Mouse (Mus musculus) limb, embryonic 10.5 days (tissue): ENCODE results near the gene Shtn1. TPM values are rescaled to one million over a fixed set of nuclear protein-coding genes. Genes with fewer than 3 reads are reported as not detected.
A peak's percentile ranks its signal among the peaks of the same experiment; 100 is the strongest.

Experiments
- DNase-seq: peaks from one replicate; pipeline ENCODE4 v3.0.0-alpha.2; 2017; ENCODE audit warnings: low spot score
- H3K27ac ChIP-seq: fragments of 300-500 bp; sonication (generic); 2 replicates; pipeline ENCODE4 v1.5.1; 2016; ENCODE audit warnings: mild to moderate bottlenecking
- H3K27me3 ChIP-seq: fragments of 300-500 bp; sonication (generic); 2 replicates; pipeline ENCODE4 v1.6.1; 2016; ENCODE audit warnings: low read depth, mild to moderate bottlenecking; ENCODE audit not compliant: poor library complexity, severe bottlenecking
- H3K36me3 ChIP-seq: fragments of 300-500 bp; sonication (generic); 2 replicates; pipeline ENCODE4 v1.6.1; 2016; ENCODE audit warnings: mild to moderate bottlenecking, moderate library complexity
- H3K4me1 ChIP-seq: fragments of 300-500 bp; sonication (generic); 2 replicates; pipeline ENCODE4 v1.6.1; 2016
- H3K4me3 ChIP-seq: fragments of 300-500 bp; sonication (generic); 2 replicates; pipeline ENCODE4 v1.5.1; 2016; ENCODE audit warnings: mild to moderate bottlenecking, moderate library complexity
- H3K9me3 ChIP-seq: fragments of 300-500 bp; sonication (generic); replicated peaks from 2 replicates; pipeline ENCODE4 v1.6.1; 2016; ENCODE audit warnings: mild to moderate bottlenecking
- WGBS: fragments of 180-500 bp; shearing (Covaris S2); methylation state at CpG from one replicate; pipeline ENCODE4 v1.1.7; 2016; 5-methylcytosine and 5-hydroxymethylcytosine counted together
- polyA plus RNA-seq: library from polyadenylated mRNA; unstranded; fragments of >200 nt; fragmentation: Nextera tagmentation; extraction: Ambion mirVana; gene quantifications from 2 replicates; pipeline ENCODE4 v1.2.1, GENCODE M21; 2016

Shtn1 gene
- polyA plus RNA-seq, 1 experiment from 2014 or later = 0.28 TPM

DNA sequence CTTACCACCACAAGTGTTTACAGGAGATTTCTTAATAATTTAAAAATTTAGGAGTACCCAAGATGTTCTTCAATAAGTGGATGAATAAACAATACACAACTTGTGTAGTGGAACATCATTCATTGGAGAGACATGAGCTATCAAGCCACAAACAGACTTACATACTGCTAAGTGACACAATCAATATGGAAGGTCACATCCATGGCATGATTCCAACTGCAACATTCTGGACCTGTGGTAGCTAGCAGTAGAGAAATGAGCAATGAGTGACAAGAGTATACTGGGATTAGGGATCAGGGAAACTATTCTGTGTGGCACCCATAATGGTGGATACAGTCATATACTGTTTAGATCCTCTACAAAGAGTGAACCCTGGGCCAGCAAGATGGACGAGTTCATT lies 8.2 kb downstream of the Shtn1 start:
- Histone ChIP-seq H3K27me3 (peaks cover 6% of the 10 kb centered on the region; the same call in 1 of the 2 replicates), H3K4me1 (no peaks in the 10 kb centered on the region), H3K27ac (no peak overlapping the region), H3K36me3 (no peaks in the 10 kb centered on the region), H3K4me3 (no peak overlapping the region), H3K9me3 (no peaks in the 10 kb centered on the region)
- DNase-seq = no peak
- WGBS = 52% methylated on average over 1 of the region's 1 CpGs

DNA sequence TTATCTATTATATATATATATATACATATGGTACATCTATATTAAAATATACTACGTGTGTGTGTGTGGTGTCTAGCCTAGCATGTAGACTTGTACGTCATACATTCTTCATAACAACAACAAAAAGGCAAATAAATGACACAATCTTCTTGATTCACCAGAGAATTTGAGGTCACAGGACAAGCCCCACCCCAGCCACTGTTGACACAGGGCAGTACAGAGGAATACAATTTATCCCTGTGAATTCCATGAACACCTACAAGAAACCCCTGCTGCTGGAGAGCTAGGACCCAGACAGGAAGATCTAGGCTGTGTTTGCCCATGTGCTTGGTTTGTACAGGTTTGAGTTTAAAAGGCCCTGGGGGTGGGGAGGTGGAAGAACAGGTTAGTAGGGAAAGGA lies 9.2 kb downstream of the Shtn1 start:
- H3K4me1 ChIP-seq = no peaks in the 10 kb centered on the region
- H3K27me3 ChIP-seq = no peaks in the 10 kb centered on the region
- H3K4me3 ChIP-seq = no peak overlapping the region
- WGBS = 90% methylated on average over 2 of the region's 2 CpGs
- no peak overlapping the region for H3K27ac ChIP-seq
- no peak for DNase-seq
- no peaks in the 10 kb centered on the region for H3K36me3 ChIP-seq
- no peaks in the 10 kb centered on the region for H3K9me3 ChIP-seq

DNA sequence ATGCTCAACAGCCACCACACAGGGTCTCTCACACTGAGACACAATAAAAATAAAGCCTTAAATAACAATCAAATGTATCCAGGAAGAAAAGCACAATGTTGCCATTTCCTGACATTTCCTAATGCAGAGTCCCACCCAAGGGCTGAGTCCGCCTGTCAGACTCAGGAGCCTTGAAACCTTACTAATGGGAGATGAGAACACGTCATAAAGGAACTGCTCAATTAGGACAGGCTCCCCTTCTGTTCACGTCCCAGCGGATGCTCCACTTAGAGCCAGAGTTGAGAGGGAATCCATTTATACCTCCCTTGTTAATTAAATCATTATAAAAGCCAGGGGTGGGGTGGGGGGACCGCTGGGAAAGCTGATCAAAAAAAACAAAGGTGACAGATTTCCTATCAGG lies 9.8 kb downstream of the Shtn1 start:
- H3K4me3 ChIP-seq = no peak overlapping the region
- no peak for DNase-seq
- H3K27ac ChIP-seq = no peak overlapping the region
- no peaks in the 10 kb centered on the region for H3K4me1 ChIP-seq
- no peaks in the 10 kb centered on the region for H3K27me3 ChIP-seq
- H3K9me3 ChIP-seq = no peaks in the 10 kb centered on the region
- WGBS = 62% methylated on average over 5 of the region's 5 CpGs
- H3K36me3 ChIP-seq = no peaks in the 10 kb centered on the region

DNA sequence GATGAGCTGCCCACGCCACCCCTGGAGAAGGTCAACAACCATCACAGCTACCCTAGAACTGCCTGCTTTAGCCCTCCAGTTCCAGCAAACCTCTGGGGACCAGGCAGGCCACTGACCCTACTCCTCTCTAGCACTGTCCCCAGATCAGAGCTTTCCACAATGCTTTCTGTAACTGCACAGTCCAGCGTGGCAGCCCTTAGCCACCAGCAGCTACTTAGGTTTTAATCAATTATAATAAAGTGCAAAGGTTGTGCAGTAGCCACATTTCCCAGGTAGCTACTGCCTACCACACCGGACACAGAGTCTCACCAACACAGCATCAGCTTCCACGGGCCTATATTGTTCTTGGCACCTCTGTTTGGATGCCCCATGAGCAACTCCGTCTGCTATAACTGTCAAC lies 11.3 kb downstream of the Shtn1 start:
- no peaks in the 10 kb centered on the region for H3K36me3 ChIP-seq
- H3K9me3 ChIP-seq = no peaks in the 10 kb centered on the region
- H3K27me3 ChIP-seq = no peaks in the 10 kb centered on the region
- H3K27ac ChIP-seq = no peak overlapping the region
- no peak for DNase-seq
- no peaks in the 10 kb centered on the region for H3K4me1 ChIP-seq
- no peak overlapping the region for H3K4me3 ChIP-seq
- WGBS = 92% methylated on average over 5 of the region's 5 CpGs

DNA sequence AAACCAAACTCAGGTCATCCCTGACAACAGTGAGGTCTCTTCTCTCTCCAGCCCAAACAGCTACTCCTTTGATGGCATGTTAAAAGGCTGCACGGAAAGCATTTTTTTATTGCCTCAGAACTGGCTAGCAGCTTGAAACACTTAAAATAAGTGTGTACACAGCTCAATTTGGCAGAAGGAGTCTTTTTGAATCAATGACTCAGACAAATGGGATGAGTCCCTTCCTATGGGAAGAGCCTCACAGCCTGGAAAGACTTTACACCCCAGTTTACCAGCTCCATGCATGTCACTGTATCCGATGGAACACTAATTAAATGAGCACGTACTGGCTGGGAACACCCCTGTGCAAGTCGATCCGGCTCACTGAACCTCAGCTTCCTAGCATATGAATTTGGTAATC lies 12.3 kb downstream of the Shtn1 start:
- WGBS = 89% methylated on average over 5 of the region's 5 CpGs

DNA sequence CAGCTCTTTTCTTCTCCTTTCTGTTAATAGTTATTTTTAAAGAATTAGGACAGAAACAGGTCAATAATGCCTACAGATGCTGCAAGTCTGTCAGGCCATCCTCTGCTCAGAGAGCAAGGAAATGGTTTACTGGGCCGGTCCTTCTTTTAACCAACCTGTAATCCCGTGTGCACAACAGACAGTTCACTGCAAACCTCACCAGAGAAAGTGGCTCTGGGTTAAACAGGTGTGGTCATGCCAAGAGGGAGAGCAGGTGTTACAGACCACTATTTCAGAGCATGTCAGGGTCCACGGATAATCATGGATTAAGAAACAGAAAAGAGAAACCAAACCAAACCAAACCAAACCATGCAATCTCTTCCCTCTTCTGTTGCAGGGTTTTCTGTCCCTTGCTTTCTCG lies 17.8 kb downstream of the Shtn1 start:
- Histone ChIP-seq H3K36me3 (no peaks in the 10 kb centered on the region), H3K9me3 (no peaks in the 10 kb centered on the region), H3K27me3 (no peaks in the 10 kb centered on the region), H3K27ac (no peak overlapping the region), H3K4me1 (peaks cover 13% of the 10 kb centered on the region), H3K4me3 (no peak overlapping the region)
- WGBS = 81% methylated on average over 4 of the region's 4 CpGs
- no peak for DNase-seq

More for the DNA sequence above, 12.3 kb downstream of the Shtn1 start:
- DNase-seq = no peak
- H3K4me3 ChIP-seq = no peak overlapping the region
- H3K9me3 ChIP-seq = no peaks in the 10 kb centered on the region
- no peak overlapping the region for H3K27ac ChIP-seq
- no peaks in the 10 kb centered on the region for H3K36me3 ChIP-seq
- no peaks in the 10 kb centered on the region for H3K4me1 ChIP-seq
- H3K27me3 ChIP-seq = no peaks in the 10 kb centered on the region

DNA sequence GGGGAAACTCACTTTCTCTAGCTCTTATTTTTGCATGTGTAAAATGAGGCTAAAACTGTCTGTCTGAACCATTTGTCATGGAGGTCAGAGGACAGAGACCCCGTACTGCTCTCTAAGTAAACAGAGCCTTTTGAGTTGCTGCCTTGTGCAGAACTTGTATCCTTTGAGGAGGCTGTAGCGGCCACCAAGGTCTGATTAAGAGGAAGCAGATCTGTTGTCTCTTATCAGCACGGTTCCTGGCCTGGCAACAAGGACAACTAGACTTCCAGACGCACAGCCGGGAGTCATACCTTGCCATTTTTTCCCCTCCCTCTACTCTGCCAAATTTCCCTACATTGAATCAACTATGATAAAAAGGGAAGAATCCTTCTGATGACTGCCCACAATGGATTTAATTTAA lies 18.5 kb downstream of the Shtn1 start:
- Histone ChIP-seq H3K27ac (no peak overlapping the region), H3K36me3 (no peaks in the 10 kb centered on the region), H3K27me3 (no peaks in the 10 kb centered on the region), H3K4me1 (peaks cover 20% of the 10 kb centered on the region), H3K9me3 (no peaks in the 10 kb centered on the region), H3K4me3 (no peak overlapping the region)
- no peak for DNase-seq
- WGBS = 43% methylated on average over 5 of the region's 5 CpGs

DNA sequence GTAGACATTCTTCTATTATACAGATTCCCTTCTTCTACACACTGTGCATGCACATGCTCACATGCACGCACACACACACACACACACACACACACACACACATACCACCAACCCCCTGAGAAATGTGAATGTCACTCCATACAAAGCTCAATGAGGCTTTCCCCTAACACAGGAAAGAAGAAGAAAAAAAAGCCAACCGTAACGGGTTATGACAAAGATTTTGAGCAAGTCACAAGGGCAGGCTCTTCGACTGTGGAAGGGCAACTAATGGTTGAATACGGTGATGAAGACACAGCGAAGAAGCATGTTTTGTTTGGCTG lies 21.3 kb downstream of the Shtn1 start:
- Histone ChIP-seq H3K9me3 (no peaks in the 10 kb centered on the region), H3K27ac (no peak overlapping the region), H3K4me1 (peaks cover 28% of the 10 kb centered on the region), H3K27me3 (no peaks in the 10 kb centered on the region), H3K36me3 (no peaks in the 10 kb centered on the region), H3K4me3 (no peak overlapping the region)
- no peak for DNase-seq
- WGBS = 94% methylated on average over 6 of the region's 6 CpGs

DNA sequence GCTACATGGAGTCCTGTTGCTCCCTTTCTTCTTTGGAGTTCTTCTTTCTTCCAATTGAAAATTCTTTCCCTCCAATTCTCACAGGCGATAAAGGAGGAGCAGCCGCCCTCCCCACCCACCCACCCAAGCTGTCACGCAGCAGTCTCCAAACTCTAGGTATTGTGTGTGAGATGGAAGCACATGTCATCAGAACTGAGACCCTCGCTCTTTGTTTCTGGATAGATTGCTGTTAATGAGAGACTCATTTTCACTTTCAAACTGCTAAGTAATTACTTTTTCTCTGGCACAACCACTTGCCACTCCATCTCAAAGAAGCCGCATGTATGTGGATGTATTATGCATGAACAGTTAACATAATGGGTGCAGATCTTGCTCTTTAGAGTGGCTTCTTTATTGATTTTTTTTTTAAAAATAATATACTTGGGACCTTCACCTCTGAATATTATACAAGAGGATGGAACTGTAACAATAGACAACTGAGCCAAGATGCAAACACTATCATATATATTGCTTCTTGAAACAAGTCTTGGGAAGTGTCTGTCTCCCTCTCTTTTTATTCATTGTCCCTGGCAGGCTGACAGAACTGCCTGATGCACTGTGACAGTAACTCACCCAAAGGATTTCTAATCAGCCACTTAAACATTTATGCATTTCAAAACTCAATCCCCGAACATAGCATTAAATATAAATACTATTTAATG lies 21.8 kb downstream of the Shtn1 start:
- Histone ChIP-seq H3K4me3 (no peak overlapping the region), H3K27me3 (no peaks in the 10 kb centered on the region), H3K36me3 (no peaks in the 10 kb centered on the region), H3K9me3 (no peaks in the 10 kb centered on the region), H3K4me1 (peaks cover 28% of the 10 kb centered on the region), H3K27ac (no peak overlapping the region)
- WGBS = 94% methylated on average over 6 of the region's 6 CpGs
- no peak for DNase-seq

DNA sequence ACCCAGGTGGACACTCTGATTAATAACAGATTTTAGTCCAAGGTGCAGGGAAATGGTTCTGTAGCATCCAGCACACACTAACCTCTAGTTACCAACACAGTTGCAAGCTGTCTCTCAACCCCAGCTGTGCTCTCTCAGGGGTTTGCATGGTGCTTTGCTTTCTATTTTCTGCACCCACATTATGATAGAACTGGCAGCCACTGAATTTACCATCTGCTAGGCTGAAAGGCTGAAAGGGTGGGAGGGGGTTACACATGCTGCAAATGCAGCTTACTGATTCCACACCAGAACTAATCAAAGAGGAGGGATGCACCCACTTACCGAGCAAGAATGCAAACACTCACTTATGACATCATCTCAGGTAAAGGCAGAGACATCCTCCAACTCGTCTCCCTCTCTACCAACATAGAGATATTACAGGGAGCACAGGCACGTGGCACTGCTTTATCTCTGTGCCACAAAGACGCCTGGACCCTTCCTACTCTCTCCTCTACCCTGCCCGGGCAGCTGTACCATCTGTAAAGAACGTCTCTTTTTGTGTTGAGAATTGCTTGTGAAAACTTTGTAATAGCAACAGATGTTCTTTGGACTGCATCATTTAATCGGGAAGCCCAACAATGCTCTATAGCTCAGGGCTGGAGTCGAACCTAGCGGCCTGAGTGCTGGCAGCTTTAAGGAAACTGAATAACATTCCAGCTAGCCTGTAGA lies 23.0 kb downstream of the Shtn1 start:
- Histone ChIP-seq H3K27ac (peak overlapping the region; percentile 7; the same call in 1 of the 2 replicates), H3K4me1 (peaks cover 25% of the 10 kb centered on the region), H3K27me3 (no peaks in the 10 kb centered on the region), H3K4me3 (no peak overlapping the region), H3K9me3 (no peaks in the 10 kb centered on the region), H3K36me3 (no peaks in the 10 kb centered on the region)
- DNase-seq = no peak
- WGBS = 84% methylated on average over 9 of the region's 9 CpGs

DNA sequence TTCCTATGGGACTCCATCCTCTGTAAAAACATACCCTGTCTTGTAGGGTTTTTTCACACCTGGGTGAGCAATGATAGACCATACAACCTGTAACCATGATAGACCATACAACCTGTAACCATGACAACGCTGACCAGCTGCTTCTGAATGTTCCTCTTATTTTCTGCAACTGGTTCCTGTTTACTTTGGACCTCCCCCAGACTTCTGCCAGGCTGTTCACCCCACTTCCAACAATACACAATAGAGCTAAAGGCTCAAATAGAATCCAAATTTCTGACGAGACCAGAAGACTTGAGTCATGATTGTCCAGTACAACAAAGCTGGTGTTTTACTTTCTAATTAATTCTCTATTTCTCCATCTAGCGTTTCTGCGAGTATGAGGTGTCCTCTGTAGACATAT lies 23.8 kb downstream of the Shtn1 start:
- Histone ChIP-seq H3K36me3 (no peaks in the 10 kb centered on the region), H3K4me3 (no peak overlapping the region), H3K4me1 (peaks cover 20% of the 10 kb centered on the region), H3K27ac (0 out of 2 replicates have a peak overlapping the region, but pooled peaks have one; percentile 7), H3K9me3 (no peaks in the 10 kb centered on the region), H3K27me3 (no peaks in the 10 kb centered on the region)
- WGBS = 82% methylated on average over 4 of the region's 4 CpGs
- no peak for DNase-seq

DNA sequence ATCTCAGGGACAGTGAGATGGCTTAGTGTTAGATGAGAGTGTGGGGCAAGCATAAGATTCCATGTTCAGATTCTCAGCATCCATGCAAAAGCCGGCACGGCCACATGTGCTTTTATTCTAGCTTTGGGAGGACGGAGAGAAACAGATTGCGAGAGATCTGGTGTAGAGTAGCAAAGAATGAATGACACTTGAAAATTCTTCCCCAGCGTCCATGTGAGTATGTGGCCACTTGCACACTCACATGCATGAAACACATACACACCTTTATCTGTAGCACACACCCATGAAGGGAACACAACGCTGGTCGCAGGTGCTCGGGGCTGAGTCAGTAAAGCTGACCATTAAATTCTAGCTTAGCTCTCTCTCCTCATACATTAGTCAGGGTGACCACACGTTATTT lies 24.3 kb downstream of the Shtn1 start:
- no peak overlapping the region for H3K4me3 ChIP-seq
- H3K27me3 ChIP-seq = no peaks in the 10 kb centered on the region
- no peak overlapping the region for H3K27ac ChIP-seq
- H3K36me3 ChIP-seq = no peaks in the 10 kb centered on the region
- H3K4me1 ChIP-seq = peaks cover 20% of the 10 kb centered on the region
- H3K9me3 ChIP-seq = no peaks in the 10 kb centered on the region
- no peak for DNase-seq
- WGBS = 92% methylated on average over 9 of the region's 9 CpGs

DNA sequence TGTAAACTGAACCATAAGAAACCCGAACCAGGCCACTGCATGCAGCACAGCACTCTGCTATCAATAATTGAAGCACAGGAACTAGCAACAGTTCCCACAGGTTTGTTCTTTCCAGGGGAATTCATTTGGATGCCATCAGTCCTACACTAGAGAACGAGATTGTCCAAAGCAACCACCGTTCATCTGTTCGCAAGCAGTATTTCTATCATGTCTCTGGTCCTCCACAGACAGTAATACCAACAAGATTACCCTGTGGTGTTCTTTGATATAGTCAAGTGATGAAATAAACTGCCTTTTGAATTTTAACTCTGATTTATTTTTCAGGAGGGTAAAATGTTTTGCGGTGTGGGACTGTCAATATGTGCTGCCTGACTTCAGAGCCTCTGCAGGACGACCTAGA lies 27.0 kb downstream of the Shtn1 start:
- DNase-seq = no peak
- Histone ChIP-seq H3K27me3 (no peaks in the 10 kb centered on the region), H3K36me3 (no peaks in the 10 kb centered on the region), H3K9me3 (no peaks in the 10 kb centered on the region), H3K4me1 (peaks cover 20% of the 10 kb centered on the region), H3K27ac (no peak overlapping the region), H3K4me3 (no peak overlapping the region)
- 86% methylated on average over 6 of the region's 6 CpGs for WGBS
